Mouse (Mus musculus) bone marrow macrophage, adult 2 months (primary cell): ENCODE results near the gene Fank1. TPM values are rescaled to one million over a fixed set of nuclear protein-coding genes. Genes with fewer than 3 reads are reported as not detected.
"Not testable (repeated sequence)": the region's sequence is repeated elsewhere in the genome, so short reads cannot be mapped to it uniquely, and the experiment has no call there.

ENCODE experiments used
- H3K27ac ChIP-seq: 2 replicates; pipeline ENCODE4 v1.5.1; 2012; ENCODE audit warnings: low read depth, low read length; ENCODE audit not compliant: insufficient read depth
- H3K4me1 ChIP-seq: 2 replicates; pipeline ENCODE4 v1.6.1; 2012; ENCODE audit warnings: low read length; ENCODE audit not compliant: control insufficient read depth, insufficient read depth
- H3K4me3 ChIP-seq: 2 replicates; pipeline ENCODE4 v1.5.1; 2012; ENCODE audit warnings: mild to moderate bottlenecking, low read length, moderate library complexity; ENCODE audit not compliant: insufficient read depth
- CTCF ChIP-seq: IDR thresholded peaks from 2 replicates; pipeline ENCODE4 v1.5.1; 2012; ENCODE audit warnings: low read depth, mild to moderate bottlenecking, low read length, moderate library complexity
- POLR2A ChIP-seq: IDR thresholded peaks from 2 replicates; pipeline ENCODE4 v1.6.1; 2012; ENCODE audit warnings: mild to moderate bottlenecking, low read depth, low read length, borderline replicate concordance
- polyA plus RNA-seq: library from polyadenylated mRNA; stranded (reverse); fragments of >200 nt; gene quantifications from 2 replicates; pipeline ENCODE4 v1.2.4, GENCODE M21; 2012; ENCODE audit not compliant: missing spikeins, insufficient read depth, insufficient read length

The Fank1 gene
- polyA plus RNA-seq, 1 experiment = not detected

- Histone ChIP-seq H3K27ac (no peak overlapping the region), H3K4me1 (no peaks in the 10 kb centered on the region), H3K4me3 (no peak overlapping the region)
- TF ChIP-seq POLR2A (no peak), CTCF (no peak)
These were observed 85.6 kb downstream of the Fank1 start for GRCm38 (mm10) chr7:133862233-133862632.

DNA sequence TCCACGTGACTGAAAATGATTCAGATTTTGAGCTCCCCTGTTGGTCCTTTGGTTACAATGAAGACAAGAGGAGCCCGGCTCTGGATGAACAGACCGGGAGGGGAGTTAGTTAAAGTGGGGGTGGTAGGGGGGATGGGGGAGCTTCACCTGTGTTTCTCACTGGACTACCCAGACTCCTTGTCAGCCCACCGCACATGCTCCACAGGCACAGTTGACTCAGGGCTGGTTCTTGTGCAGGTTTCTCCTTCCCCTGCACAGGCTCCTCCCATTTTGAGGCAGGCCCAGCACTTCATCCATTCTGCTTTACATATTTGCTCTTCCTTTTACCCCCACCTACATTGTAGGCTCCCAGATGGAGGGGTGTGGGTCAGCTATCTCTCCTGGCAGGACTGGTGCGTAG lies 86.1 kb downstream of the Fank1 start:
- Histone ChIP-seq H3K4me1 (no peaks in the 10 kb centered on the region), H3K4me3 (no peak overlapping the region), H3K27ac (no peak overlapping the region)
- TF ChIP-seq CTCF (no peak), POLR2A (no peak)

- no peak overlapping the region for H3K4me3 ChIP-seq
- TF ChIP-seq POLR2A (no peak), CTCF (no peak)
- H3K27ac ChIP-seq = no peak overlapping the region
- H3K4me1 ChIP-seq = no peaks in the 10 kb centered on the region
These were observed 86.5 kb downstream of the Fank1 start for GRCm38 (mm10) chr7:133863151-133863550.

DNA sequence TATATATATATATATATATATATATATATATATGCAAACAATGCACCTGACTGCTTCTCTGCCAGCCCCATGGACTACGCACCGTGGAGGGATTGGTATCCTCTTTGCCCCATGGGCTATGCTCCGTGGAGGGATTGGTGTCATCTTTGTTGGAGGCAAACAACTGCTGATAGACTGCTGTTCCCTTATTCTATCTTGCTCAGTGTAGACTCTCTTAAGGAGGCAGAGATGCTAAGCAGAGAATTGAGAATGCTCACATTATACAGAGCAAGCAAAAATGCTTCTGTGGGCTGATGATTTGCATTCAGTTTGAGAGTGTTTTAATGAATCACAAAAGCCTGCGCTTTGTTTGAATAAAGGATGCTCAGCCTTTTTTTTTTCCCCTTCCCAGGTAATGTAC lies 87.0 kb downstream of the Fank1 start:
- Histone ChIP-seq H3K27ac (no peak overlapping the region), H3K4me3 (no peak overlapping the region), H3K4me1 (no peaks in the 10 kb centered on the region)
- TF ChIP-seq POLR2A (no peak), CTCF (no peak)

- TF ChIP-seq POLR2A (no peak), CTCF (no peak)
- Histone ChIP-seq H3K4me1 (no peaks in the 10 kb centered on the region), H3K4me3 (no peak overlapping the region), H3K27ac (no peak overlapping the region)
These were observed 93.6 kb downstream of the Fank1 start for GRCm38 (mm10) chr7:133870265-133870664.

DNA sequence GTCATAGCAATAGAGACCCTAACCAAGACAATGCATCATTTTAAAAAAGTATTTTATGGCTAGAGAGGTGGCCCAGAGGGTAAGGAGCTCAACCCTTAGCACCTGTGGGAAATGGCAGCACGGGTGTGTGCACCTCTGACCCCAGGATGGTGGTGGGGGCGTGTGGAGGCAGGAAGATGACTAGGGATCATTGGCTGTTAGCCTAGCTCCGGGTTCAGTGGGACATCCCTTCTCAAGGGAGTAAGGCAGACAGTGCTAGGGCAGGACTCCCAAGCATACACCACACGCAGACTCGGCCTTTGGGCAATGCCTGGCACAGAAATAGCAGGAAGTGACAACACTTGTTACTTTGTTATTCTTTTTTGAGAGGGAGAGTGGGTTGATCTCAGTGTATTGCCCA lies 96.0 kb downstream of the Fank1 start:
- no peak overlapping the region for H3K4me3 ChIP-seq
- no peaks in the 10 kb centered on the region for H3K4me1 ChIP-seq
- H3K27ac ChIP-seq = no peak overlapping the region
- TF ChIP-seq POLR2A = no peak
- no peak for TF ChIP-seq CTCF

GRCm38 (mm10) chr7:133876139-133876538 lies 99.5 kb downstream of the Fank1 start:
- H3K27ac ChIP-seq = no peak overlapping the region
- no peaks in the 10 kb centered on the region for H3K4me1 ChIP-seq
- H3K4me3 ChIP-seq = no peak overlapping the region
- TF ChIP-seq CTCF = no peak

DNA sequence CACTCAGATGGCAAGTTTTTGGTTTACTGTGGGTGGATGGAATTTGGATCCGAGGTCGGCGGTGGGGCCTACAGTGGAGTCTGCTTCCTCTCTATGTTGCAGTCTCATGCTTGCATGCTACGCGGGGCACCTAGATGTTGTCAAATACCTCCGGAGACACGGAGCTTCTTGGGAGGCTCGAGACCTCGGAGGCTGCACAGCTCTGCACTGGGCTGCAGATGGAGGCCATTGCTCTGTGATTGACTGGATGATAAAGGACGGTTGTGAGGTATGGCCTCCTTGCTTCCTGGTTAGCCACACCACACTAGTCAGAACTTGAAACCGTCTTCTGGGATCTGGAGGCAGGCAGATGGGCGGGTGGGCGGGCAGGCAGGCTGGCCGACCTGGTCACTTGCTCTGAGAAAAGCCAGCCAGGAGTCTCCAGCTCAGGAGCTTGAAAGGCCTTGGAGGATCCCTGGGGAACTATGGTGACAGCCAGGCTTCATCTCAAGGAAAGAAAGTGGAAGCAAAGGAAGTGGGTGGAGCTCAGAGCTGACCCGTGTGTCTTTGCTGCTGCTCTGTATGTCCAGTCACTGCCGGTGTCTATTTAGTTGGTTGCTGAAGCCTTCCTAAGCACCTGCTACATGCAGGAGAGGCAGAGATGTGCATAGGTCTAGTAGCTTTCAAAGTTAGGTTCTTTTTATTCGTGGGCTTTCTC lies 100.1 kb downstream of the Fank1 start:
- Histone ChIP-seq H3K4me3 (no peak overlapping the region), H3K4me1 (no peaks in the 10 kb centered on the region), H3K27ac (no peak overlapping the region)
- no peak for TF ChIP-seq CTCF
- TF ChIP-seq POLR2A = no peak

GRCm38 (mm10) chr7:133879761-133880160 lies 103.1 kb downstream of the Fank1 start:
- TF ChIP-seq CTCF = no peak
- TF ChIP-seq POLR2A = no peak
- no peaks in the 10 kb centered on the region for H3K4me1 ChIP-seq
- H3K27ac ChIP-seq = no peak overlapping the region
- H3K4me3 ChIP-seq = no peak overlapping the region

DNA sequence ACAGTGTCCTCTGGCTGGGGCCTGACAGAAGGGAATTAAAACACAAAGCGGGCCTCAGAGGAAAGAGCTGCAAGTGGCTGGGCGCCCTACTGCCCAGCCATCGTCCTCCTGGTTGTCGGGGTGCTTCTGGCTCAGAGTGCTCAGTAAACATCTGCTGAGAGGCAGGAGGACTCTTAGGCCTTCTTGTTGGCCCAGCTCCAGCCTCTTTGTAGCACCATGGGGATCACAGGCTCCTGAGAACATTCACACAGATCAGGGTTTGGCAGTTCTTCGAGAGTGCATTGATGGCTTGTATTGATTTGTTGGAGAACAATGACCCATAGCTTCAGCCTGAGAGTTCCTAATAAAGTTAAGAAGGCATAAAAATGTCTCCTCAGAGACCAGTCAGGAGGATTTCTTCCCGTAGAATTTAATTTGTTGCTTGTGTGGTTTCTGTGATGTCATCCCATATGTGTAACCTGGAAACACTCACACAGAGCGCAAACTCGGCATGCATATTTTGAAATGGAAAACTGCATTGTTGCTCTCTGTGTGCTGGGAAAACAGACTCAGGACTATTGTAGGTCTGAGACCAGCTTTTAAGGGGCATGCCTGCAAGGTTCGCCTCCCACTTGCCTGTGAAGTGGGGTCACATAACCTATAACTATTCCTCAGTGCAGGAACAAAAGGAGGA lies 108.2 kb downstream of the Fank1 start:
- not testable (repeated sequence) for H3K27ac ChIP-seq, H3K4me3 ChIP-seq, H3K4me1 ChIP-seq
